8 mouse cellular contexts compared by ENCODE assay signal in genomic region chr9:107567702-107568319, GRCm38 (mm10). TPM values are rescaled to one million over a fixed set of nuclear protein-coding genes. Genes with fewer than 3 reads are reported as not detected.
DNase-seq lines count a peak whose midpoint lies in the region; ATAC-seq lines count a peak whose summit lies in the region.

Gene Hyal2 (plus strand): TSS chr9:107567945.

- peak within 1 kb of the TSS; percentile 73 for H3K27ac ChIP-seq in hindbrain, embryonic 14.5 days
- H3K27ac ChIP-seq in midbrain, embryonic 11.5 days (ENCODE audit: low read depth, low read length): peak within 1 kb of the TSS; percentile 82

- H3K9me3 ChIP-seq in hindbrain, embryonic 14.5 days (ENCODE audit: control insufficient read depth, low read length): no peaks in the 10 kb centered on the region
- no peaks in the 10 kb centered on the region for H3K9me3 ChIP-seq in midbrain, embryonic 11.5 days (ENCODE audit: control insufficient read depth, low read length)

- H3K4me3 ChIP-seq in hindbrain, embryonic 14.5 days (replicated peaks; ENCODE audit: low read length): peak within 1 kb of the TSS; percentile 82
- H3K4me3 ChIP-seq in midbrain, embryonic 11.5 days (ENCODE audit: low read depth, low read length): peak within 1 kb of the TSS; percentile 88

- peaks cover 45% of the 10 kb centered on the region for H3K36me3 ChIP-seq in hindbrain, embryonic 14.5 days (replicated peaks; ENCODE audit: control insufficient read depth, insufficient read depth)
- H3K36me3 ChIP-seq in midbrain, embryonic 11.5 days (ENCODE audit: control insufficient read depth, insufficient read depth, low read length): peaks cover 17% of the 10 kb centered on the region

- intact Hi-C loops in left cerebral cortex, postnatal 36 days (cut with DNase I): no loop called here

- peak within 1 kb of the TSS; percentile 83 for H3K4me2 ChIP-seq in hindbrain, embryonic 14.5 days (replicated peaks)
- H3K4me2 ChIP-seq in midbrain, embryonic 11.5 days: peak within 1 kb of the TSS; percentile 60

- no peak for DNase-seq in adrenal gland, adult 18-20 months (ENCODE audit: low spot score in 2 of 2)
- DNase-seq in gastrocnemius, adult 18-20 months (ENCODE audit: low spot score): no peak
- DNase-seq in hindbrain, embryonic 14.5 days (ENCODE audit: low spot score): no peak
- no peak for DNase-seq in left cerebral cortex, postnatal 36 days (ENCODE audit: low spot score in 2 of 2)
- DNase-seq in midbrain, embryonic 11.5 days (ENCODE audit: low spot score, missing footprints): no peak
- DNase-seq in urinary bladder, postnatal 10 days (ENCODE audit: low spot score): no peak

- peak within 1 kb of the TSS; percentile 87 for H3K9ac ChIP-seq in hindbrain, embryonic 14.5 days
- H3K9ac ChIP-seq in midbrain, embryonic 11.5 days (ENCODE audit: low read length): peak within 1 kb of the TSS; percentile 95

- H3K27me3 ChIP-seq in hindbrain, embryonic 14.5 days (ENCODE audit: control insufficient read depth, insufficient read depth, low read length): no peaks in the 10 kb centered on the region
- H3K27me3 ChIP-seq in midbrain, embryonic 11.5 days (ENCODE audit: control insufficient read depth, insufficient read depth, low read length): no peaks in the 10 kb centered on the region

- peaks cover 38% of the 10 kb centered on the region for H3K4me1 ChIP-seq in hindbrain, embryonic 14.5 days (replicated peaks; ENCODE audit: control insufficient read depth, insufficient read depth, low read length)
- peaks cover 40% of the 10 kb centered on the region for H3K4me1 ChIP-seq in midbrain, embryonic 11.5 days (ENCODE audit: control insufficient read depth, insufficient read depth, low read length)

- ATAC-seq in CD4-positive, CD25-positive, alpha-beta regulatory T cell, adult 4 months: no peak
- no peak for ATAC-seq in hindbrain, embryonic 14.5 days (ENCODE audit: low FRiP score)
- no peak for ATAC-seq in midbrain, embryonic 11.5 days (ENCODE audit: low FRiP score)
- ATAC-seq in megakaryocyte progenitor cell, adult 5-6 weeks (replicated peaks; ENCODE audit: poor library complexity): no peak

- WGBS in hindbrain, embryonic 14.5 days: 4% methylated on average over 18 of the region's 18 CpGs
- 5% methylated on average over 18 of the region's 18 CpGs for WGBS in midbrain, embryonic 11.5 days

RNA-seq across cellular contexts. Expression of gene Hyal2, which starts in this region (rescaled TPM):
- 10 to 100 TPM; 11.0 to 11.7 TPM for polyA plus RNA-seq in CD4-positive, CD25-positive, alpha-beta regulatory T cell, adult 4 months (2017; shearing (Covaris generic))
- 10 to 100 TPM; 34.1 to 45.3 TPM for total RNA-seq in adrenal gland, adult 18-20 months (2021)
- total RNA-seq in gastrocnemius, adult 18-20 months (2021): 10 to 100 TPM; 14.0 to 25.3 TPM
- 71.7 and 76.6 TPM in 2 replicates for polyA plus RNA-seq in hindbrain, embryonic 14.5 days (2014; fragmentation: Nextera tagmentation; extraction: Ambion mirVana)
- 10 to 100 TPM; 11.1 to 12.7 TPM for total RNA-seq in left cerebral cortex, postnatal 36 days (2021)
- 129 and 132 TPM in 2 replicates for polyA plus RNA-seq in midbrain, embryonic 11.5 days (2014; fragmentation: Nextera tagmentation; extraction: Ambion mirVana)
- 6.6 and 7.3 TPM in 2 replicates for total RNA-seq in megakaryocyte progenitor cell, adult 5-6 weeks (2015)
- total RNA-seq in megakaryocyte progenitor cell, adult 5-6 weeks (2017): 2.8 and 4.1 TPM in 2 replicates
